Mouse (Mus musculus) T-helper 2 cell (primary cell): ENCODE measurements around the gene March1.
"Not testable (repeated sequence)": the region's sequence is repeated elsewhere in the genome, so short reads cannot be mapped to it uniquely, and the experiment has no call there.

Source experiments
- in situ Hi-C: fragments of 300-600 bp; cut with MboI, MseI; formaldehyde crosslinking; loops from one replicate; pipeline ENCODE4 v1.15.1; 2025; ENCODE audit warnings: high pct_unique_total_duplicates

March1 gene

DNA sequence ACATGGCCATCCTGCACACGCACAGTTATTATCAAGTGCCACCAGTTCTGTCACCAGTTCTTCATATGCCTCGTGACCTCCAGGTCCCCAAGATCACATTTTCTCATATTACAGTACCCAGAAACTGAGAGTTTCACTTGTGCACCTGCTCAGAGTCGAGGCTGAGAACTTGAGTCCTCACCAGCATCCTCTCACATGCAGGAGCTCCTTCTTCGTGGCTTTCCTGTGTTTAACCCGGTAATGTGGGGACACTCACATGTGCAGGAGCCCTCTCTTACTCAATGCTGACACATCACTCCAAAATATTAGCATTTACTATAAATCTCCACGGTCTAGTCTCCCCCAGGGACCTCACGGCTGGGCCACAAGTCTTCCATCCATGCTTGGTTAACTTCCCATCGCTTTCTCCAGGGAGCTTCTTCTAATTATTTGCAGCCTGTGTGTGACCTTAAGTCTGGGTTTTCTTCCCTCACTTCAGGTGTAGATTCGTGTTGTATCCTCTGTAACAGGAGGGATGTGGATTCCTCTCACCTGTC is 792.4 kb downstream of the March1 start:
- in situ Hi-C loops, result no loop called here

- in situ Hi-C loops, result no loop called here
Measured at GRCm38 (mm10) chr8:66413101-66413500, 795.4 kb downstream of the March1 start.

DNA sequence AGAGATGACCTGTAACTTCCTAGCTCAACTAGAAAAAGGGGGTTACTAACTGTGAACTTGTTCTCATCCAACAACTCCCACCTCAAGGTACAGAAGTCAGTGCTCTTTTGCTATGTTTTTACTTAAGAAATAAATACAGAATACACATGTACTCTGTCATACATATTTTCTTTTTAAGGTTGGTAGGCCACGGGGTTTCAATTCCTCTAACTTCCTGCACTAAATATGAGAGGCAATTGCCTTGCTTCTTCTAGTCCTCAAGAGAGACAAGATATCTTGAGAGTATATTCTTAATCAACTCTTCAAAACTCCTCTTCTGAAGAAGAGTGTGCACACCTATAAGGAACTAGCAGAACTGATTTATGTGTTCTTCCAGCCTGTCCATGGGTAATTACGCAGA is 797.5 kb downstream of the March1 start:
- in situ Hi-C loops, result no loop called here

GRCm38 (mm10) chr8:66417591-66417990 is 799.9 kb downstream of the March1 start:
- in situ Hi-C loops, result not testable (repeated sequence)

GRCm38 (mm10) chr8:66430639-66431038 is 812.9 kb downstream of the March1 start:
- in situ Hi-C loops, result no loop called here

GRCm38 (mm10) chr8:66433577-66433976 is 815.9 kb downstream of the March1 start:
- in situ Hi-C loops, result no loop called here

- in situ Hi-C loops, result no loop called here
Measured at GRCm38 (mm10) chr8:66436804-66437203, 819.1 kb downstream of the March1 start.

DNA sequence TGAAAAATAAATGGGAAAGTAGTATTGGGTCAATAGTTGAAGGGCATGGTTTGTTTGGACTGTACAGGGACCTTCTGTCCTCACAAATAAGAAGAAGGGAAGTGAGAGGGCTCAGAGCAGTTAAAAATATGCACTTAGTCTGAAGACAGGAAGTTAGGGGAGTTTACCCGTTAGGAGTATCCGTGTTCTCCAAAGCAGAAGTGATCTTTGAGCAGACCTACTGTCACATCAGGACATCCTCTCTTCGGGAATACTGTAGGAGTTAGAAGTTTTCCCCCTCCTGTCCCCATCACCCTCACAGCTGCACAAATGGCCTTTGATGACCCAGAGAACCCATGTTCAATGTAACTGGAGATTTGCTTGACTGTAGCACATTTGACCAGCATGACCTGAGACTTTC is 820.2 kb downstream of the March1 start:
- in situ Hi-C loops, result no loop called here

- in situ Hi-C loops, result no loop called here
Measured at GRCm38 (mm10) chr8:66438468-66438867, 820.8 kb downstream of the March1 start.

DNA sequence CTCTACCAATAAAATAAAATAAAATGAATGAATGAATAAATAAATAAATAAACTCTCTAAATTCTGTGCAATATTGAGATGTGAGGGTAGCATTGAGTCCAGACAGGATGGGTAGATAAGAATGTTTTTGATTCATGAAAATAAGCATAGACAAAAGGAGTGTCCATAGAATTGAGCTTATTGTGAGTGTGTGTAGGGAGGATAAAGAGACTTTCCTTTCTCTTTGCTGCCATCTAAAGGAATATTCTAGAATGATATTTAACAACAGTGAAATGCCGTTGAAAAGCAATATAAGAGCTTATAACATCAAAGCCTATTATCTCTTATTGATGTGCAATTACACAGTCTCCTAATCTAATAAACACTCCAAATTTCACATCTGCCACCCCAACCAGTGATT is 823.4 kb downstream of the March1 start:
- in situ Hi-C loops, result no loop called here

GRCm38 (mm10) chr8:66442778-66443177 is 825.1 kb downstream of the March1 start:
- in situ Hi-C loops, result no loop called here

DNA sequence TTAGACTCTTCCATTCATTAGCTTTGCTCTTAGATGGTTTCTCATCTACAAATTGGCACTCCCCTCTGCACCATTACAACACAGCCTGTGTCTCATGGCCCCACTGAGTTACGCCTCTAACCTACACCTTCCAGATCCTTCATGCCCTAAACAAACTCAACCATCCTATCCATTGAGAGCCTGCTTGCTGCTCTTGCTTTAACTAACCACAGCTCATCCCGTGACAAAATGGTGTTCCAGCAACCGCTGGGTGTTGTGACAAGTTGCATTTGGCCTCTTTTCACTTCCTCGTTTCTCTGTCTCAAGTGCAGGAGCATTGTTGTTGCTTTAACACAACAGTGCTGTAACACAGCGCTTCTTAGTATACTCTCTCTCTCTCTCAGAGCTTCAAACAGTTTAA is 826.4 kb downstream of the March1 start:
- in situ Hi-C loops, result no loop called here

DNA sequence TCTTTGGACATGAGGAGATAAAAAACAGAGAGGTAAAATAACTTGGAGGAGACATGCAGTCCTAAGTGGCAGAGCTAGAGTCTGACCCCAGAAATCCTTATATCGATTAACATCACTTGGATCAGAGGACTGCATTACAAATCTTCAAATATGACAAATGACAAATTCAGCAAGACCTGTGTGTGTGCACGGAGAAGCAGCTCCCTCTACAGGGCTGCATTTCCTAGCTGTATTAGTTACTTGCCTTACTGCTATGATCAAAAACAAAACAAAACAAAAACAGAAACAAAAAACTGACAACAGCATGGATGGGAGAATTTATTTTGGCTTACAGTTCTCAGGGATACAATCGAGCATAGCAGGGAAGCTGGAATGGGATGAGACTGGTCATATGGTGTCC is 827.7 kb downstream of the March1 start:
- in situ Hi-C loops, result loop anchor here (5.0 kb wide), 1 partner anchor 52 kb away; no protein-coding TSS in a partner anchor

DNA sequence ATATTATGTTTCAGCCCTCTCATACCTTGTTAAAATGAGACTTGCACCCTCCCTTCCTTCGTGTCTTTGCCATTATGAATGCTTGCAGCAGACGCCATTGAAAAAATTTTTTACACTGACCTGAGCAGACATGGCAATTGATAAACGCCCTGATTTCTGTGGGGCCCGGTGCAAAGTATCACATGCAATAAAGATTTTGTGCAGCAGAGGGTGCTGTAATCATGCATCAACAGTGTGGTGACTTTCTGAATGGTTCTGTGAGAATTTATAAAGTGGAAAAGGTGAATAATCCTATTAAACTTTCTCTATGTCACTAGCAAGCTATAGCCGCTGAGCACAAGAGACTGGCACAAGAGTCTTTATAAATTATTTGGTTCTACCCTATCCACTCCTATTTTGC is 833.0 kb downstream of the March1 start:
- in situ Hi-C loops, result no loop called here

DNA sequence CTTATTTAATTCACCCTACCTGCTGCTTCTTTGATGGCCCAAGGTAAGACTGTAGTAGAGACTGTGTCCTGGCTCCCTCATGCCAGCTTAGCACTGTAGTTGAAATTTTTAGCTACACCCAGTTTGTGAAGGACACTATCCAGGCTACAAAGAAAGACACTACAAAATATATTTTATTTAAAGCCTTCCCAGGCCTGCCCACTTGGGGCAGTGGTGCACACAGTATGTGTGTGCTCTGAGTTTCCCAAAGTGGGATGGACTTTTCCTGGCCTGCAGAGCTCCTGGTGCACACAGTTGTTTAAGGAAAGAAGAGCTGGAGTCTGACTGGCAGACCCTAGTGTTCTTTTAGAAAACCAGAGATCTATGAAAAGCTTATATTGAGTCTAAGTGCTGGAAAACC is 839.4 kb downstream of the March1 start:
- in situ Hi-C loops, result no loop called here

DNA sequence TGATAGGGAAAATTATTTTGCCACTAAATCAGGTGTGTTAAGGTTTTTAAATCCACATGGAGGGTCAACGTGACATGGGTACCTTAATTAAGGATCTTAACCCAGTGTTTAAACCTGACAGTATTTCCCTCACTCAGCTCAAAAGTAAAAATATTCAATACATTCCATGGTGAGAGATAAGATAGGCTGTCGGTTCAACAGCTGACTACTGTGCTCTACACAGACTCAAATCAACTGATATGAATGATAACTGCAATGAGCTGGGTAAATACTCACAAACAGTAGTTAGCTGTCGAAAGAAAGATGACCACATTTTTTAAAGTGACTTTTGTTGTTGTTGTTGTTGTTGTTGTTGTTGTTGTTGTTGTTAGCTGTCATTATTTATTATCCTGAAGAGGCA is 852.1 kb downstream of the March1 start:
- in situ Hi-C loops, result no loop called here

- in situ Hi-C loops, result loop anchor here (25.0 kb wide), 2 partner anchors 385 to 1740 kb away; partner anchors contain the start of genes Msmo1 and Naf1
Measured at GRCm38 (mm10) chr8:66476880-66477279, 859.2 kb downstream of the March1 start.

- in situ Hi-C loops, result loop anchor here (25.0 kb wide), 2 partner anchors 376 to 1749 kb away; partner anchors contain the start of genes Msmo1 and Naf1
Measured at GRCm38 (mm10) chr8:66486084-66486763, 868.5 kb downstream of the March1 start, which contains the start of gene Tma16. TSS of gene Tma16 (minus strand) at chr8:66486530.

- in situ Hi-C loops, result loop anchor here (25.0 kb wide), 2 partner anchors 374 to 1751 kb away; partner anchors contain the start of genes Msmo1 and Naf1
Measured at GRCm38 (mm10) chr8:66488556-66488955, 870.9 kb downstream of the March1 start.

DNA sequence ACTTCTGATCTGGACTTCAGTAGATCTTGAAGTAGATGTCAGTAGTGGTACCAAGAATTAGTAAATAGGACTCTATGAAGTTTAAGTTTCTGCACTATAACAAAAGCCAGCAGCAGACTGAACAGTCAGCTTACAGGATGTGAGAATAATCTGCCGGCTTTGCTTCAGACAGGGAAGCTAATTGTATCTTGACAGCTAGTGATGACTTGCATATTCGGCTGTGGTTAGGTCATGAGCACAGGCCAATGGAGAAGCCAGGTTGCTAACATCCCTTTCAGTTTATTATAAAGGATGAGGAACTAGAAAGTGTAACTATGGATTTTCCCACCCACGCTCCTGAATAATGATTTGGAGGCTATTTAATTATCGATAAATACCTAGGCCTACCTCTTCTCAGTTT is 872.9 kb downstream of the March1 start:
- in situ Hi-C loops, result loop anchor here (25.0 kb wide), 2 partner anchors 372 to 1753 kb away; partner anchors contain the start of genes Msmo1 and Naf1

DNA sequence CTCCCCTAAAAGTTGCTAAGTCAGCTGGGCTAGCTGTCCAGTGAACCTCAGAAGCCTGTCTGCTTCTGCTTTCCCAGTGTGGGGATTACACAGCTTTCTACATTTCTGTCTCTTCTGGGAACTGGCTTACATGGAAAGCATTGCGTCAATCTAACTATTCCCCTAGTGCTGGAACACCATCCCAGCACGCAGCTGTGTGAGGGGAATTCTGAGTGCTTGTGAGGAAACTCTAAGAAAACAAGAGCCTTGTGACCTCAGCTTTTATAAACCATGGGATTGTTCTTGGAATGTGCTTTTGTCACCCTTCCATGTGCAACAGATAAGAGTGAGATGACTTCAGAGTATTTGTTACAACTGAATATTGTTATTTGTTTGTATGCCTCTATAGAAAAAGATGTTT is 876.8 kb downstream of the March1 start:
- in situ Hi-C loops, result loop anchor here (25.0 kb wide), 2 partner anchors 368 to 1757 kb away; partner anchors contain the start of genes Msmo1 and Naf1

DNA sequence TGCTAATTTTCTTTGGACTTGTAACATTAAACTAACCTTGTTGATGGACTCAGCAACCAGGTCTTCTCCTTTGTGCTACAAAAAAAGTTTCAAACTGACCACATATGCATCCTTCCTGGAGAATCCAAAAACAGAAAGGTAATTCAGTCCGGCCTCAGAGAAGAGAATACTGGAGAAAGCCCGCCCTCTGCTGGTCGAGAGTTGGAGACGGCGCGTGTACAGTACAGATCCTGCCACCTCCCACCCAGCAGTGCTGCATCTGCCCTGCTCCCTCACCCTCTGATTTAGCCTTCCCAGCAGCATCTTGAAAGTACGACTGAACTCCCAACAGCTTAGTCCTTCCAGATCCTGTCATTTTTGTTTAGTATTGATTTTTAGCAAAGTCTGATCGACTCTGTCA is 878.0 kb downstream of the March1 start:
- in situ Hi-C loops, result loop anchor here (5.0 to 25.0 kb wide), 3 partner anchors 48 to 1758 kb away; partner anchors contain the start of genes Msmo1 and Naf1
